Mouse (Mus musculus): ENCODE results near the gene Tom1l2.

Gene Tom1l2

GRCm38 (mm10) chr11:60345868-60346267 lies 6.8 kb downstream of the Tom1l2 start:
- DNase-seq = no peak

- no peak for DNase-seq
These were observed 13.3 kb downstream of the Tom1l2 start for GRCm38 (mm10) chr11:60339361-60339760.

GRCm38 (mm10) chr11:60338291-60338690 lies 14.4 kb downstream of the Tom1l2 start:
- DNase-seq = peak; percentile 53

GRCm38 (mm10) chr11:60335771-60336170 lies 16.9 kb downstream of the Tom1l2 start:
- DNase-seq = no peak

GRCm38 (mm10) chr11:60334124-60334523 lies 18.6 kb downstream of the Tom1l2 start:
- DNase-seq = no peak

GRCm38 (mm10) chr11:60333461-60333860 lies 19.2 kb downstream of the Tom1l2 start:
- DNase-seq = no peak

GRCm38 (mm10) chr11:60330551-60330950 lies 22.2 kb downstream of the Tom1l2 start:
- no peak for DNase-seq

- DNase-seq = no peak
These were observed 29.0 kb downstream of the Tom1l2 start for GRCm38 (mm10) chr11:60323731-60324130.

GRCm38 (mm10) chr11:60321438-60321837 lies 31.3 kb downstream of the Tom1l2 start:
- no peak for DNase-seq

GRCm38 (mm10) chr11:60320426-60321037 lies 32.2 kb downstream of the Tom1l2 start:
- no peak for DNase-seq

GRCm38 (mm10) chr11:60319257-60320066 lies 33.2 kb downstream of the Tom1l2 start:
- DNase-seq = peak; percentile 59

- DNase-seq = no peak
These were observed 34.0 kb downstream of the Tom1l2 start for GRCm38 (mm10) chr11:60318716-60319115.

GRCm38 (mm10) chr11:60317376-60318102 lies 35.2 kb downstream of the Tom1l2 start:
- DNase-seq = no peak

- no peak for DNase-seq
These were observed 35.8 kb downstream of the Tom1l2 start for GRCm38 (mm10) chr11:60316883-60317282.

- no peak for DNase-seq
These were observed 36.5 kb downstream of the Tom1l2 start for GRCm38 (mm10) chr11:60316250-60316649.

GRCm38 (mm10) chr11:60311025-60311854 lies 41.5 kb downstream of the Tom1l2 start:
- DNase-seq = peak; percentile 89

- no peak for DNase-seq
These were observed 42.8 kb downstream of the Tom1l2 start for GRCm38 (mm10) chr11:60309875-60310274.

GRCm38 (mm10) chr11:60308506-60309116 lies 44.1 kb downstream of the Tom1l2 start:
- DNase-seq = no peak

GRCm38 (mm10) chr11:60308061-60308460 lies 44.6 kb downstream of the Tom1l2 start:
- DNase-seq = no peak

GRCm38 (mm10) chr11:60307375-60307825 lies 45.3 kb downstream of the Tom1l2 start:
- no peak for DNase-seq

- no peak for DNase-seq
These were observed 45.9 kb downstream of the Tom1l2 start for GRCm38 (mm10) chr11:60306834-60307233.

GRCm38 (mm10) chr11:60305611-60306010 lies 47.1 kb downstream of the Tom1l2 start:
- DNase-seq = no peak

All from cerebellum, adult 9-11 months (tissue).